Mouse (Mus musculus) neural tube, embryonic 10.5 days (tissue): ENCODE results near the gene Ppp2r5e.

Experiments used
- DNase-seq: peaks from one replicate; pipeline ENCODE4 v3.0.0-alpha.2; 2017; ENCODE audit warnings: low spot score; ENCODE audit errors: extremely low spot score

The Ppp2r5e gene

DNA sequence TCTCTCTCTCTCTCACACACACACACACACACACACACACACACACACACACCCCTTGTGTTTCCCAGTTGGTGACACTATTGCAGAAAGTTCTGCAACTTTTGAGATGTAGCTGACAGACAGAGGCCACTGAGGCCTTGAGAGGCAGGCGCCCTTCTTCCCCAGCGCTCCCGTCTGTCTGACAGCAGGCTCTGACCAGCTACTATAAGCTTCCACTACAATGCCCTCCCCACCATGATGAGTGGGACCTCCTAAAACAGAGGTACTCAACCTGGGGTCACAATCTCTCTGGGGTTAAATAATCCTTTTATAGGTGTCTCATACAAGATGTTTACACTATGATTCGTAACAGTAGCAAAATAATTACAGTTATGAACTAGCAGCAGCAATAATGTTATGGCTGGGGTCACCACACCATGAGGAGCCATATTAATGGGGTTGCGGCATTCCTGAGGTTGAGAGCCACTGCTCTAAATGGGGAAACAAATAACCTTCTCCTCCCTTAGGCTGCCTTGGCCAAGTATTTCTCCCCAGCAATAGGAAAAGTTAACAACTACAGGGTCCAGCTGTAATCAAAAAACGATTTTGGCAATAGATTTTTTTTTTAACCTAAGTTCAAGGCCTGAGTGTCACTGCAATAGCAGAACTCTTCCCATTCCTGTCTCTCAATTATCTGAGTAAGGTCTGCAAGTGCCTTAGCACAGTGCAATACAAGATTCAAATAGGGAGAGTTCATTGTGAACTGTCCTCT lies 58.2 kb downstream of the Ppp2r5e start:
- no peak for DNase-seq

DNA sequence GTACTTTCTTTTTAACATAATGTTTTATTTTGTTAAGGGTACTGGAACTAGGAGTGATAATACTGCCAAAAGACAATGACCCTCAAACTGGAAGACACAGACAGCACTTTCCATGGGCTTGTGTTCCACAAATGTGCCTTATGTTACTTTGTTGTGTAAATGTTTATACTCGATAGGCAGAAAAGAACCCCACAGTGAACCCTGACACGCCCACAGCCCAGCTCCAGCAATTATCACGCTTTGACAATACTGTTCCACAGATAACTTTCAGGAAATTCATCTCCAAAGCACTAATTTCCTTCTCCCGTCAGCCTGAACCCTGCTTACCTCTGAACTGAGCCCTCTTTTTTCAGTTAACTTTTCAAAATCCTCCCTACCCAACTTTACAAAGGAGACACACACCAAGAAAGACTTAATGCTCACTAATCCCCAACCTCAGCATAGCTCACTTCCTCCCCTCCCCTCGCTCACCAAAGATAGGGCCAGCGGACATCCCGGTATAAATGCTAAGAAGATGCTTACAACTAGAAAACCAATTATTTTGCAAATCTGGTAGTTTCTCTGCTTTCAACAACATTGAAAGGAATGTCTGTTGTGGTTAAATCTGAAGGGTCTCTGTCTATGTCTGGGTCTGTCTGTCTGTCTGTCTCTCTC lies 58.9 kb downstream of the Ppp2r5e start:
- no peak for DNase-seq

DNA sequence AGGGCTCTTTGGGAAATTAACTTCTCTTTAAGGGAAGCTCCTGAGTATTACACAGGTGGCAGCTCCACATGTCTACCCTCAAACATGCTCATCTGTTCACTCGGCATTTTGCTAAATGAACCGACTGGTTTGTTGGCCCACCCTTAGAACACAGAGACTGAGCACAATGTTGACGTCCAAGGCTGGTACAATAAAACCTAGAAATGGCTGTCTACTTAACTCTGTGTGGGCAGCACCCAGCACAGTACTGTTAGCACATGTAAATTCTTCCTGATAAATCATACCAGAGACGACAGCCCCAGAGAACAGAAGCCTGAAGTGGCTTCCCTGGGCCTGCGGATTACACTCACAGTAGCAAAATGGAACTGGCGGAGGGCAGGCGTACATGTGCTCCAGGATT lies 59.5 kb downstream of the Ppp2r5e start:
- no peak for DNase-seq

DNA sequence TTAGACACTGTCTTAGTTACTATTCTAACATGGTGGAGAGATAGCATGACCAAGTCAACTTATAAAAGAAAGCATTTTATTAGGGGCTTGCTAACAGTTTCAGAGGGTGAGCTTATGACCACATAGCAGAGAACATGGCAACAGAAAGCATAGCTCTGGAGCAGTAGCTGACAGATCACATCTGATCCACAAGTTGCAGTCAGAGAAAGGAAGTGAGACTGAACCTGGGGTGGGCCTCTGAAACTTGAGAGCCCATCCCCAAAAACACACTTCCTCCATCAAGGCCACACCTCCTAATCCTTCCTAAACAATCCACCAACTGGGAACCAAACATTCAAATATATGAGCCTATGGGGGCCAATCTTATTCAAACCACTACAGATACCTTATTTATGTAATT lies 62.9 kb downstream of the Ppp2r5e start:
- DNase-seq, result no peak

GRCm38 (mm10) chr12:75531895-75532294 lies 64.2 kb downstream of the Ppp2r5e start:
- DNase-seq, result no peak

GRCm38 (mm10) chr12:75528857-75529808 lies 66.9 kb downstream of the Ppp2r5e start:
- no peak for DNase-seq

DNA sequence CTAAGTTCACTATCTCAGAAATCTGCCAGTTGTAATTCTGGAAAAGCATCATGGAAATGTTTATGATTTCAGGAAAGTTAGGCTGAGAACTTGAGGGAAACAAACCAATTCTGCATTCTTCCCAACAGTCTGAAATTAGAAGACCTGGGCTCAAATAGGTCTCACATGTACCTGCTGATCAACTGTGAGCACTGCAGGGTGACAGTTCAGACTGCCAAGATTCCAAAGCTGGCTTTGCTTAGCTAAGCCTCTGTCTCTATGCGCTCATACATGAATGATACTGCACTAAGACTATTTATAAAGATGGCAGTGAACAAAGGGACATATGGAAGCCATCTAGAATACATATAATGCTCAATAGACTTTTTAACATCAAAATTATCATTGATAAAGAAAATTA lies 67.7 kb downstream of the Ppp2r5e start:
- DNase-seq, result no peak

DNA sequence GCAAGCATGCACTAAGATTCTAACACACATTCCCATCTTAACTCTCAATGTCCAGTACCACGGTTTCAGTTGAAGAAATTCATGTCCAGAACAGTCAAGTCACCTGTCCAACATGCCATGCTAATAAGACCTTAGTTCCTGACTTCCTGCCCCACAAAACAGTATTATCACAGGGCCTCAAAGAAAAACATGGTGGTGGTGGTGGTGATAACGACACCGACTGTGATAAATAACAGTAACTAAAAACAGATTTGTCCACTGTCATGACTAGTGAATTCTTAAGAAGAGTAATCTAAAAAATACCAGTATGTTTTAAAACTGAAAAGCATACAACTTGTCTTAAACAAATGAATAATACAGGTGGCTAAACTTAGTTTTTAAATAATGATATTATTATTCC lies 71.8 kb downstream of the Ppp2r5e start:
- DNase-seq, result no peak

DNA sequence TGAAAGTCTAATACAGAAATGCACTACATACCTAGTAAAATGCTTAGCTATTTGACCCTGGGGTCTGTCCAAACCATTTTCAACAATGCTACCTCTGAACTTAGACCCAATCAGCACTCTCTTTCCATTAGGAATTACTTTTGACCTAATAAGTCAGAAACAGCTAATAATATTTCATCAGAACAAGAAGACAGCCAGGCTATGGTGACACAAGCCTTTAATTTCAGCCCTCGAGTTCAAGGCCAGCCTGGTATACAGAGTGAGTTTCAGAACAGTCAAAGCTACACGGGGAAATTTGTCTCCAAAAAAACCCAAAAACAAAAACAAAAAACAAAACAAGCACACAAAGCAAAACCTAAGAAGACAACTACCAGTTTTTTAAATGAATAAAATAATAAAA lies 73.1 kb downstream of the Ppp2r5e start:
- no peak for DNase-seq

DNA sequence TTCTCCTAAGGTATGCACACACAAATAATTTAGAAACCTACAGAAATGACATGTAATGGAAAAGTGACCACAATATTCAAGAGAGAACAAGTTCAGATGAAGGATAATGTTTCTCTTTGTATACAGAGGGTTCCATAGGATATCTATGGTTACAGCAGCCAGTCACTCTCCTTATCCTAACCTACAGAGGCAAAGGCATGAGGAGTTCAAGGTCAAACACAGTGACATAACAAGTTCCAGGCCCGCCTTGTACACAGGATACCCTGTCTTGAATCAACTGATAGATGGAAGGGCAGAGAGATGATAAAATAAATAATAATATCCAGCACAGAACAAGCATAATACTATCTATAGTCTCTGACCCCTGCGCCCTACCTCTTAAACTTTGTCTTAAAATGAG lies 73.7 kb downstream of the Ppp2r5e start:
- DNase-seq, result no peak

- no peak for DNase-seq
Observed at GRCm38 (mm10) chr12:75520395-75520794, 75.7 kb downstream of the Ppp2r5e start.

- DNase-seq, result no peak
Observed at GRCm38 (mm10) chr12:75519181-75519940, 76.7 kb downstream of the Ppp2r5e start.

DNA sequence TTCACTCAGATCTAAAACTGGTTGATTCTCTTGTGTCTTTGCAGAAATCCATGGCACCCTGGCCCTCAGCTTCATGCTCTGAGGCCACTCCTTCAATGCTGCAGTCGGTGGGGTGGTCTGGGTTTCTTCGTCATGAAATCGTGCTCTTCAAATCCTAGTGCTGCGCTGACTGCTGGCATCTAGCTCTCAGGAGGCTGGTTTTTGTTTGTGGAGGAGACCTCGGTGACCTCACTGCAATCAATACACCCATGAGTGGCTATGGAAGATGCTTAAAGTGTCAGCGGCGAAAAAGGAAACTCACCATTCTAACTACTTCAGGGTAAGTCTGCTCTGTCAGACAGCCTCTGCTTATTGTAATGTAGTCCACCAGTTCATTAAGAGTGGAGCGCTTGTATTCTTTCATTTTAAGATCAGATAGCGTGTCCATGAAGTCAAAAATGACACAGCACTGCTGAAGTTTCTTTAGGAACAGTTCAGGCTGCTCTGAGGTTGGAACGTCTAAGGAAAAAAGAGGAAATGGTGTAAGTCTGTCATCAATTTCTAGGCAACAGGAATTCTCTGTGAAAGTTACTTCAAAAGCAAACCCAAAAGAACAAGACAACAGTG lies 80.6 kb downstream of the Ppp2r5e start:
- DNase-seq, result no peak

GRCm38 (mm10) chr12:75511520-75511919 lies 84.5 kb downstream of the Ppp2r5e start:
- DNase-seq, result no peak

GRCm38 (mm10) chr12:75504991-75505650 lies 90.9 kb downstream of the Ppp2r5e start:
- DNase-seq, result no peak

DNA sequence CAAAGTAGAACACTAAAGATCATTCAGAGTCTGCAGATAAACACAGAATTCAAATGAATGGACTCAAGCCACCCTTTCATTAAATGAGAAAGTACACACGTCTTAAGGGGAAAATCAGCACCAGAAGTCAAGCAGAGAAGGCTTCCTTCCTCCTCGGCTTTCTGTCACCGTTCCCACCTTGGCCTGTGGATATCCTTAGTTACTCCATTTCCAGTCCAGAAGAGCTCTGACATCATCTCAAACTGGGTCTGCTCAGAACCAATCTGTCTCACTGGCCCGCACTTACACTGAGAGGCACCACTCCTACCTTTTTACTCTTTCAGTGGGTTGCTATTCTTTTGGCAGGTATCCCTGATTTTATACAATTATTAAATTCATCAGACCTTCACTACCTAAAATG lies 93.4 kb downstream of the Ppp2r5e start:
- no peak for DNase-seq

DNA sequence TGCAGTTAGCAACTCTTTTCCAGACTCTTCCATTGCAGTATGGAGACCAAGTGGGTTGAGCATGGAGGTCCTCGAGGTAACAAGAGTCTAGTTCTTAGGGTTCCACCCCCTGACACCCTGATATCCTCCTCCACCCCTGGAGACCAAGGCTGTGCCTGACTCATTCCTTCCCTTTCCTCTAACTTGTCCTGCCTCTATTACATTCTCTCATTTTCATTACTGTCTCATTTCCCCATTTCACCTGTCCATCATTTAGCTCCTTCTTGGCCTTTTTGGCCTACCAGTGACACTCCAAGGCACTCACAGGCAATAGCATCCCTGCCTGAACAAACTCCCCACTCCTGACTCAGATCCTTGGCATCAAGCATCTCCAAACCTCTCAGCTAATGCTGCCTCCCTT lies 98.3 kb downstream of the Ppp2r5e start:
- no peak for DNase-seq

GRCm38 (mm10) chr12:75495636-75496035 lies 100.4 kb downstream of the Ppp2r5e start:
- no peak for DNase-seq

- no peak for DNase-seq
Observed at GRCm38 (mm10) chr12:75494643-75495042, 101.4 kb downstream of the Ppp2r5e start.
